Mouse (Mus musculus) midbrain, embryonic 16.5 days (tissue): Measurements from ENCODE around the gene Prap1. TPM values are rescaled to one million over a fixed set of nuclear protein-coding genes. Genes with fewer than 3 reads are reported as not detected.

Experiments used
- ATAC-seq: fragments of 200-750 bp; cut with Nextera tagmentation; 2 replicates; pipeline ENCODE4 v1.8.0; 2017; ENCODE audit warnings: moderate TSS enrichment
- H3K27ac ChIP-seq: fragments of 300-500 bp; sonication (generic); 2 replicates; pipeline ENCODE4 v1.5.1; 2014; ENCODE audit warnings: mild to moderate bottlenecking, low read length, mixed read lengths
- H3K27me3 ChIP-seq: fragments of 300-500 bp; sonication (generic); 2 replicates; pipeline ENCODE4 v1.6.1; 2014; ENCODE audit warnings: low read depth, low read length, mixed read lengths; ENCODE audit not compliant: control insufficient read depth, insufficient read depth
- H3K36me3 ChIP-seq: fragments of 300-500 bp; sonication (generic); 2 replicates; pipeline ENCODE4 v1.6.1; 2014; ENCODE audit warnings: mild to moderate bottlenecking, low read length, moderate library complexity, mixed read lengths; ENCODE audit not compliant: control insufficient read depth, insufficient read depth
- H3K4me1 ChIP-seq: fragments of 300-500 bp; sonication (generic); 2 replicates; pipeline ENCODE4 v1.6.1; 2014; ENCODE audit warnings: mild to moderate bottlenecking, low read length, mixed read lengths; ENCODE audit not compliant: control insufficient read depth, insufficient read depth
- H3K4me2 ChIP-seq: fragments of 300-500 bp; sonication (generic); 2 replicates; pipeline ENCODE4 v1.6.1; 2014; ENCODE audit warnings: mild to moderate bottlenecking, low read length, mixed read lengths
- H3K4me3 ChIP-seq: fragments of 300-500 bp; sonication (generic); 2 replicates; pipeline ENCODE4 v1.5.1; 2014; ENCODE audit warnings: low read depth, mild to moderate bottlenecking, low read length, moderate library complexity, mixed read lengths
- H3K9ac ChIP-seq: fragments of 300-500 bp; sonication (generic); 2 replicates; pipeline ENCODE4 v1.6.1; 2014; ENCODE audit warnings: low read depth, low read length, mixed read lengths
- H3K9me3 ChIP-seq: fragments of 300-500 bp; sonication (generic); replicated peaks from 2 replicates; pipeline ENCODE4 v1.6.1; 2014; ENCODE audit warnings: mild to moderate bottlenecking, low read length, mixed read lengths; ENCODE audit not compliant: control insufficient read depth, poor library complexity, severe bottlenecking
- WGBS: fragments of 180-500 bp; shearing (Covaris S2); extraction: QIAGEN DNeasy Blood & Tissue Kit; methylation state at CpG from one replicate; pipeline ENCODE4 v1.1.7; 2014; 5-methylcytosine and 5-hydroxymethylcytosine counted together
- polyA plus RNA-seq: library from polyadenylated mRNA; unstranded; fragments of >200 nt; fragmentation: Nextera tagmentation; extraction: Ambion mirVana; gene quantifications from 2 replicates; pipeline ENCODE4 v1.2.1, GENCODE M21; 2015

Gene Prap1
- not detected in 2 replicates for polyA plus RNA-seq

GRCm38 (mm10) chr7:140092924-140093528 lies at the start of gene Prap1:
Prap1 (plus strand) TSS chr7:140093395.
- H3K36me3 ChIP-seq: no peaks in the 10 kb centered on the region
- H3K9ac ChIP-seq: no peak within 1 kb of the TSS
- H3K27me3 ChIP-seq: no peaks in the 10 kb centered on the region
- H3K4me3 ChIP-seq: no peak within 1 kb of the TSS
- WGBS: 80% methylated on average over 5 of the region's 5 CpGs
- no peak for ATAC-seq
- no peaks in the 10 kb centered on the region for H3K9me3 ChIP-seq
- no peaks in the 10 kb centered on the region for H3K4me1 ChIP-seq
- H3K27ac ChIP-seq: no peak within 1 kb of the TSS
- H3K4me2 ChIP-seq: no peak within 1 kb of the TSS

- no peak for ATAC-seq
- H3K9ac ChIP-seq: no peak overlapping the region
- no peak overlapping the region for H3K27ac ChIP-seq
- WGBS: 78% methylated on average over 4 of the region's 4 CpGs
- H3K27me3 ChIP-seq: peaks cover 67% of the 10 kb centered on the region
- no peaks in the 10 kb centered on the region for H3K9me3 ChIP-seq
- peaks cover 6% of the 10 kb centered on the region for H3K36me3 ChIP-seq
- no peak overlapping the region for H3K4me3 ChIP-seq
- peaks cover 19% of the 10 kb centered on the region for H3K4me1 ChIP-seq
- H3K4me2 ChIP-seq: no peak overlapping the region
Measured at GRCm38 (mm10) chr7:140045546-140045945, 47.6 kb upstream of the Prap1 start.

GRCm38 (mm10) chr7:140047811-140048311 lies 45.3 kb upstream of the Prap1 start:
- H3K9ac ChIP-seq: no peak overlapping the region
- peak overlapping the region; percentile 34 for H3K4me3 ChIP-seq
- peaks cover 19% of the 10 kb centered on the region for H3K4me1 ChIP-seq
- peaks cover 88% of the 10 kb centered on the region for H3K27me3 ChIP-seq
- WGBS: under 1% methylated on average over 33 of the region's 33 CpGs
- ATAC-seq: no peak
- H3K36me3 ChIP-seq: no peaks in the 10 kb centered on the region
- peak overlapping the region; percentile 56 for H3K4me2 ChIP-seq
- no peaks in the 10 kb centered on the region for H3K9me3 ChIP-seq
- H3K27ac ChIP-seq: no peak overlapping the region

GRCm38 (mm10) chr7:140048361-140049114 lies 44.7 kb upstream of the Prap1 start, which contains the start of gene Msx3:
Msx3 (minus strand) TSS chr7:140049089.
- H3K4me1 ChIP-seq: peaks cover 19% of the 10 kb centered on the region
- H3K27me3 ChIP-seq: peaks cover 89% of the 10 kb centered on the region
- peak within 1 kb of the TSS; percentile 50; the same call in 1 of the 2 replicates for H3K9ac ChIP-seq
- H3K9me3 ChIP-seq: no peaks in the 10 kb centered on the region
- H3K4me2 ChIP-seq: peak within 1 kb of the TSS; percentile 65
- peak within 1 kb of the TSS; percentile 34 for H3K4me3 ChIP-seq
- H3K36me3 ChIP-seq: no peaks in the 10 kb centered on the region
- under 1% methylated on average over 54 of the region's 56 CpGs for WGBS
- peak; percentile 47; the same call in 1 of the 2 replicates for ATAC-seq
- no peak within 1 kb of the TSS for H3K27ac ChIP-seq

GRCm38 (mm10) chr7:140049115-140049689 lies 44.0 kb upstream of the Prap1 start:
- no peak overlapping the region for H3K27ac ChIP-seq
- peak overlapping the region; percentile 50; the same call in 1 of the 2 replicates for H3K9ac ChIP-seq
- WGBS: 1% methylated on average over 34 of the region's 34 CpGs

GRCm38 (mm10) chr7:140054124-140054523 lies 39.1 kb upstream of the Prap1 start:
- no peak for ATAC-seq
- Histone ChIP-seq H3K27ac (no peak overlapping the region), H3K4me2 (no peak overlapping the region), H3K4me1 (peaks cover 16% of the 10 kb centered on the region; the same call in 1 of the 2 replicates), H3K27me3 (peaks cover 58% of the 10 kb centered on the region), H3K36me3 (no peaks in the 10 kb centered on the region), H3K9me3 (no peaks in the 10 kb centered on the region), H3K9ac (no peak overlapping the region), H3K4me3 (no peak overlapping the region)
- WGBS: 85% methylated on average over 4 of the region's 4 CpGs

More at GRCm38 (mm10) chr7:140049115-140049689, 44.0 kb upstream of the Prap1 start:
- Histone ChIP-seq H3K9me3 (no peaks in the 10 kb centered on the region), H3K27me3 (peaks cover 90% of the 10 kb centered on the region), H3K4me3 (peak overlapping the region; percentile 34), H3K4me1 (peaks cover 19% of the 10 kb centered on the region), H3K4me2 (peak overlapping the region; percentile 65), H3K36me3 (no peaks in the 10 kb centered on the region)
- ATAC-seq: peak; percentile 71

- Histone ChIP-seq H3K27me3 (peaks cover 26% of the 10 kb centered on the region), H3K4me2 (peak overlapping the region; percentile 88), H3K36me3 (no peaks in the 10 kb centered on the region), H3K9ac (peak overlapping the region; percentile 79), H3K4me3 (peak overlapping the region; percentile 53), H3K27ac (peak overlapping the region; percentile 81), H3K4me1 (peaks cover 32% of the 10 kb centered on the region), H3K9me3 (no peaks in the 10 kb centered on the region)
- ATAC-seq: peak; percentile 70
- WGBS: 2% methylated on average over 53 of the region's 53 CpGs
Measured at GRCm38 (mm10) chr7:140057413-140058407, 35.5 kb upstream of the Prap1 start.

GRCm38 (mm10) chr7:140058528-140058927 lies 34.7 kb upstream of the Prap1 start:
- Histone ChIP-seq H3K4me1 (peaks cover 32% of the 10 kb centered on the region), H3K27ac (peak overlapping the region; percentile 81), H3K4me2 (peak overlapping the region; percentile 88), H3K36me3 (no peaks in the 10 kb centered on the region), H3K9ac (peak overlapping the region; percentile 79), H3K4me3 (peak overlapping the region; percentile 53), H3K9me3 (no peaks in the 10 kb centered on the region), H3K27me3 (peaks cover 23% of the 10 kb centered on the region)
- WGBS: 10% methylated on average over 7 of the region's 7 CpGs
- no peak for ATAC-seq
